Mouse (Mus musculus): ENCODE data around the gene Ngb.

DNA sequence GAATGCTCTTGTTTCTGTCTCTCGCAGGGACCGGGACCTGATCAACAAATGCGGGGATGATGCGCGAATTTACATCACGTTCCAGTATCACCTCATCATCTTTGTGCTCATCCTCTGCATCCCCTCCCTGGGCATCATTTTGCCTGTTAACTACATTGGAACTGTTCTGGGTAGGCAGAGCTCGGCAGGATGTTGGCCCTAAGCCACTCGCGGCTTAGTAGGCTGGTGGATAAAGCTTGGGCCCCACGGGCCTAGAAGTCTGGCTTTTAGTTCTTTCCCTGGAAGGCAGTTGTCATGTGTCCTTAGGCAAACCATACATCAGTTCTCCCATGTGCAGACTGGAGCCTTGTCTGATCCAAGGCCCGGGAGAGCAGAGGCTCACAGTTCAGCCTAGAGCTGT lies 36.9 kb downstream of the Ngb start:
- TF ChIP-seq CTCF (IDR thresholded peaks at IDR 0.05; ENCODE audit: low read depth) (no peak), EP300 (IDR thresholded peaks at IDR 0.05; ENCODE audit: low read depth) (no peak)
